Mouse (Mus musculus) spleen, postnatal 10 days (tissue): ENCODE data around the gene Dlx5.
A peak's percentile ranks its signal among the peaks of the same experiment; 100 is the strongest.

Experiments
- DNase-seq, 2 experiments: peaks; one replicate each; pipeline ENCODE4 v3.0.0; 2021 to 2022; ENCODE audit warnings: low spot score in 2 of 2

The Dlx5 gene

DNA sequence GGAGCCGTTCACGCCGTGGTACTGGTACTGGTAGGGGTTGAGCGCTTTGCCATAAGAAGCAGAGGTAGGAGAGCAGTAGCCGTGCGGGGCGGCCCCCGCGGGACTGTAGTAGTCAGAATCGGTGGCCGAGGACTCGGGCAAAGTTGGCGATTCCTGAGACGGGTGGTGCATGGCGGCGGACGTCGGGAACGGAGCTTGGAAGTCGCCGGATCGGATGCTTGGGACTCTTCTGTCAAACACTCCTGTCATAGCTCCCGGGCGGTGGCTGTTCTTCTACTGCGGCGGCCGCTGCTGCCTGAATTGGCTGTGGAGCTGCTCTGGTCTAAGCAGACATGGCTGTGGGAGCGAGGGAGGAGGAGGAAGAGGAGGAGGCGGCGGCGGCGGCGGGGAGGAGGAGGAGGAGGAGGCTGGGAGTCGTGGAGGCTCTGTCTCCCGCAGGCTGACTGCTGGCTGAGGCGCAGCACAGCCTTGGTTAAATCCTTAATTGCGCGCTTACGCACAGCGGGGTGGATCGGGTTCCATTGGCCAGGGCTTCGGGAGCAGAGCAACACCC is at the start of gene Dlx5:
Gene Dlx5, minus strand, starts transcription at position 448 of the 553 bp plus-strand sequence.
- no peak for DNase-seq

DNA sequence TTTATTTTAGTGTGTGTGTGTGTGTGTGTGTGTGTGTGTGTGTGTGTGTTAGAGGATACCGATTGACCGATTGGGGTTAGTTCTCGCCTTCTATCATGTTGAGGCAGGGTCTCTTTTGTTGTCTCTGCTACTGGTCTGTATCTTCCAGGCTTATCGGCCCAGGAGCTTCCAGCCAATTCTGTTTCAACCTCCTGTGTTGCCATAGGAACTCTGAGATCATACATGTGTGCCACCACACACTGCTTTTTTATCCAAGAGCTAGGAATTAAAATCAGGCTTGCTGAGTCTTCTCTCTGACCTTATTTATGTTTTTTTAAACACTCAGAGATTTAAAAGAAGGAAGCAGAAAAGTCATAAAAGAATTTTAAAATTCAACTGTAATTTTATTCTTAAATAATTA is 49.6 kb upstream of the Dlx5 start:
- no peak for DNase-seq

DNA sequence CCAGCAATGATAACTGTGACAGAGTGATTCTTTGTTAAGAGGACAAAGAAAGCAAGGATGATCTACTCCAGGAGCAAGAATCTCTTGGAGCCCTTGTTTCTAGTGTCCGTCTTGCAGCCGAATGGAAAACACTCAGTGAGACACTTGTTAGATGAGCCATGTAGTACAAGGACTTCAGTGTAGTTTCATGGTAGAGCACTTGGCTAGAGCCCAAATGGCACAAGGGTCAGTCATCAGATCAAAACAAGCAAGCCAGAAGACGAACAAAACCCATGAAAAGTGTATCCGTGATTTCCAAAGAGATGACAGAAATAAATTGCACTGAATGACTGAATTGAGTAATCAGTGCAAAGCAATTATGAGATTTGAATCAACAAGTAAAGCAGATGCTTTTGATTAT is 48.9 kb upstream of the Dlx5 start:
- DNase-seq = no peak

DNA sequence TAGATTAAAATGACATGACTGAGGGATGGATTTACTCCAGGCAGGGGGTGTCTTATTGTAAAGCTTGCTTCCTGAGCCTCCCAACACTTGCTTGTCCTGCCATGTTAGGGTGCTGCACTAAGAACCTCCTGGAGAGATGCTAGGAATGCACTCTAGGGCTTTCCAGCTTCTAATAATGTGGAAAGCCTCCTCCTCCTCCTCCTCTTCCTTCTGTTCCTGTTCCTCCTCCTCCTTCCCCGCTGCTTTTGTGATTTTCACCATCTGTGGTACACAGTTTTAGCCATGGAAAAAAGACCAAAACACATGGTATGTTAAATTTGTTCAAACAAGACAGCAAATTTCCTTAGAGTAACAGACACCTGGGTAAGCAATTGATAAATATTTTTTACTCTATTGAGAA is 43.4 kb upstream of the Dlx5 start:
- DNase-seq = no peak

DNA sequence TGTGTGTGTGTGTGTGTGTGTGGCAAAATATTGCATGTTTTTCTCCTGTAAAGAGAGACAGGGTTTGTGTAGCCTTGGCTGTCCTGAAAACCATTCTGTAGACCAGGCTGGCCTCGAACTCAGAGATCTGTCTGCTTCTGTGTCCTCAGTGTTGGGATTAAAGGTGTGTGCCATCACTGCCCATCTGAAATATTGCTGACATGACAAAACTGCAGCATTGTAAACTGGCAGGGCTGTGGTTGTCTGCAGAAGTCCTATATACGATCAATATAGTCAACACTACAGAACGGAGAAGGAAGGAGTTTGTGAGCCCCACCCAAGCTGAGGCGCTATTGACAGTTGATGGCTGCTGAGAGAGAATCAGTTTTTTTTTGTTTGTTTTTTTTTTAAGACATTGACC is 35.4 kb upstream of the Dlx5 start:
- no peak for DNase-seq

DNA sequence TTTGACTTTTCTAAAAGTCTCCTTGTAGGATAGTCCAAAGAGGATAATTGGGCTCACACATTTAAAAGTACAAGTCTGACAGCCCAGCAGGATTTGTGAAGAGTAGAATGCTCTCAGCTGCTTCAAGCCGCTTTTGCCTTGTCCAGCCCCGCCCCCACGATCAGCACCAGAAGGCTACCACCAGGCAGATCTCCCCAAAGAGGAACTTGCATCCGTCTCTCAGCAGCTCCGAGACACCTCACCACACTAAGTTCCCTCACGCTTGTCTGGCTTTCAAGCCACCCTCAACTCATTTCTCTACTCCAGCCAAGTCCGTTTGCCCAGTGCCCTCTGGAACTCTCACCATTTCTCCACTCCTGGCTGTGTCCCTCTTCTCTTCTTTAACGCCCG is 33.6 kb upstream of the Dlx5 start:
- peak in 1 of 2 experiments; percentile 14 for DNase-seq

DNA sequence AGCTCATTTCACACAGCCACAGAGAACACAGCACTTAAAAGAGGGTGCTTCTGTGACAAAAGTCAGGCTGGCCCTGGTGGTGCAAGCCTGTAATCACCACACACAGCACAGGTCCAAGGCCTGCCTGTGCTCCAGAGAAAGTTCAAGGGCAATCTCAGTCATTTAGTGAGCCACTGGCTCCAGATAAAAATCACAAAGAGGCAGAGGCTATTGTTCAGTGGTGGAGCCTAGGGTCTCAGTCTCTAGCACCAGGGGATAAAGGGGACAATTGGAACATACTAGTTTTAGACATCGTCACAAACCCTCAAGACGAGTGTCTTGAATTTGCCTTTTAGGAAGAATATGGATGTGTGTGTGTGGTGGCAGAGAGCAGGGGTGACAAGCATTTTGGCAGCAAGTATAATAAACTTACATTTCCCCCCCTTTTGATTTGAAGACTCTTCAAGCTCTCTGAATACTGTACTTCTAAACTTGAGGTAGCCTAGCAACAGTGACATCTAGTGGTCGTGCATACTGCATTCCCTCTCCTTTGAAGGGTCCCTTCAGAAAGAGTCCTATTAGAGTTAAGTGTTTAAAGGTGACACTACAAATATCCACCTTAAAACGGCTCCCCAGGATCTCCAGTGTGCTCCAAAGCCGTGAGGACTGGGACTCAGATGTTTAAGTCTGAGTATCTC is 33.1 kb upstream of the Dlx5 start:
- DNase-seq = peak in 1 of 2 experiments; percentile 18

DNA sequence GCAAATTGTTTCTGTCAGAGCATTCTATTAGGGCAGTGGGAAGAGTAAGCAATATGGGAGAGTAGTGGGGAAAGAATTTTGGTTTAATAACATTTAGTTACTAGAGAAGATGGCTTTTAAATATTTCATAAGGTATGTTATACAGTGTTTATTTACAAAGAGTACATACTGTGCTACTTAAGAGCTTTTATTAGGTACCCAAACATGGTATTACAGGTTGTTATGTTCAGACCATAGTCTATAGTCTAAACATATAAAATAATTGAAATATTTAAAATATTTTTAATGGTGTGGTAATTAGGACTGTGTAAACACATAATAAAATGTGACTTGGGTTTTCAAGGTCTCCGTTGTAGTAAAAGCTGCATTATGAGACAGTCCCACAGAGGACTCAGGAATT is 32.4 kb upstream of the Dlx5 start:
- DNase-seq = no peak

DNA sequence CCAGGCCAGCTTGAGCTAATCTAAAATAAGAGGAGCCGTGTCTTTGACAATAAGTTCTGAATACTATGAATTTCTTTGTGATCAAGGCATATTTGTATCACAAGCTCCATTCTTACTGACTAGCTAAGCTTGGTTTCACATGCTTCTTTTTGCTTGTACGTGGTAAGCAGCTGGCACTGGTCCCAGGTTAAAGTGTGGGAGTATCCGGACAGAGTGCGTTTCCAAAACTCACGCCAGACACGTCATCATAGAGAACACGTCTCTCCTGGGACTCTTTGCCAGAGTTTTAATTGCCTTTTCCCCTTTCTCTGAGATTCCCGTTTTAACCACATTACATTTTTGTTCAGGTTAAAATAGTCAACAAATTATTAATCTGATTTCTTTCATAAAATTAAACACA is 27.7 kb upstream of the Dlx5 start:
- DNase-seq = peak in 1 of 2 experiments; percentile 15

DNA sequence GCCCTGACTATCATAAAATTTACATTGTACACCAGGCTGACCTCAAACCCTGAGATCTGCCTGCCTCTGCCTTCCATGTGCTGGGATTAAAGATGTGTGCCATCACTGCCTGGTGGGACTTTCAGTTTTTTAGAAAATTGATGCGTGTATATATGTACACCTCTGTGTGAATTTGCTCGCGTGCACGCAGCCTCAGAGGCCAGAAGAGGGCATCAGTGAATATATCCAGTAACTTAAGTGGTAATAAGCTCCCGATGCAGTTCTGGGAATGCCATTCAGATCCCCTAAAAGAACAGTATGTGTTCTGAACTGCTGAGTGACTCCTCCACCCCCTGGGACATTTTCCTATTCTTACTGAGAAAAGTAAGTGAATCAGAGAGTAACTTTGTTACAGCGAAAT is 8.2 kb upstream of the Dlx5 start:
- no peak for DNase-seq

DNA sequence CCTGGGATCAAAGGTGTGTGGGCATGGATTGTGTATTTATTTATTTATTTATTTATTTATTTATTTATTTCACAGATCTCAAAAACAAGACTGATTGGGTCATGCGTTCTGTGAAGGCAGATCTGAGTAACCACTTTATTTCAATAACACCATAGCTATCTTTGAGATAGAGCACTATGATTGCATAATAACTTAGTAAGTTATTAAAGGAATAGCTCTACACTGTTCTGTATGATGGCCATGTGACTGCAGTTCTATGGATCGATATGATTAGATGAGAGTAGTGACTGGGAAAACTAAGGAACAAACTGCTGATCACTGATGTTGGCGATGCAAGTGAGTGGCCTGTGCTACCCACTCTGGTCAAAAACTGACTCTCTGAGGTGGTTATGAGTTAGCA is 4.3 kb upstream of the Dlx5 start:
- DNase-seq = no peak

DNA sequence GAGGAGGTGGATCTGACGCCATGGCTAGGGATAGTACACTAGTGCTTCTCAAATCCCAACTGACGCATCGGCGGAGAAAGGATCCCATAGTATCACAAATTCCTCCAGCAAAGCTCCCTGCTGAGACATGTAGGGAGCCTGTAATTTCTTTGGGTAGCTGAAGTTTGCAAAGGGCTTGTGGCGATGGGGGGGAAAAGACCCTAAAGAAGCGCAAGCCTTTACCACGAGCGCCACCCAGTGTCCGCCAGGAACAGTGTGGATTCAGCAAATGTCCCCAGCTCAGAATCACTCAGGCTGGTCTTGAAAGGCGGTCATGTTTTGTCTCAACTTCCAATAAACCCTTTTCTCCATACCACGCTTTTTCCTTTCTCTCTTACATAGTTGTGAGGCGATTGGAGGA is 3.0 kb upstream of the Dlx5 start:
- DNase-seq = peak in 1 of 2 experiments; percentile 37

DNA sequence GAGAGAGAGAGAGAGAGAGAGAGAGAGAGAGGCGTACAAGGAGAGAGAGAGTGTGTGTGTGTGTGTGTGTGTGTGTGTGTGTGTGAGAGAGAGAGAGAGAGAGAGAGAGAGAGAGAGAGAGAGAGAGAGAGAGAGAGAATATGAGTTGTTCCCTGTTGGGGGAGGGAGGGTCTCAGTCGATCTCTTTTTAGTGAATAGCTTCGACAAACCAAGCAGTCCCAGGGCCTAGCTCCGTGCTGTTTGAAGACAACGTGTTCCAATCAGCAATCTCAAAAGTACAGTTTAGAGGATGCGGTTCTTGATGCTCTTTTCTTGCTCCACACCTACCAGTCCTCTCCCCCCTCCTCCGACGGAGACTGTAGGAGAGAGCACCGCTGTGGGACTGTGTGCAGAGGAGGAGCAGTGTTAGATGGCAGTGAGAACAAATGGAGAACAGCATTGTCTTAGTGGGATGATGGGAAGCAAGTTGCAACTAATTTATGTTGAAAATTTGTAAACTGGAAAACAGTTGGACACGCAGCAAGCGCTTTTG is 447 bp upstream of the Dlx5 start:
- no peak for DNase-seq

DNA sequence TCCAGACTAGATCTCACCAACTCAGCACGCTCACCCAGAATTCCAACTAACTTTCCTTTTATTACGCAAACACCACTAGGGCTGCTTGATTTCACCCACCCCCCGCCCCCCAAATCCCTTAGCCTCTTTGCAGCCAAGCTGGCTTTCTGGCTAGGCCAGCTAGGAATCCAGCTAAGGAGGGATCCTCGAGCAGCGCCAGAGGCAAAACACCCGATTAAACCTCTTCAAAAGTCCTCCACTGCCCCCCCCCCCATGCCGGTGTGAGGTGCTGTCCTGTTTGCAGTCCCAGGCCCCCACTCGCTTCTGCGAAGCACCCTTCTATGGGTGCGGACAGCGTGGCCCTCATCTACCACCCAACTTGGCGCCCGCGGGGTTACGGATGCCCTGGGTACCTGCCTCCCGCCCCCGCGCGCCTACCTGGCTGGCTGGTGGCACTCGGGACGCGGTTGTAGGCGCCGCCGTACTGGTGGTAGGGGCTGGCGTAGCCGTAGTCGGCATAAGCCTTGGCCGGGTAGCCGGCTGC is 709 bp downstream of the Dlx5 start:
- DNase-seq = no peak

DNA sequence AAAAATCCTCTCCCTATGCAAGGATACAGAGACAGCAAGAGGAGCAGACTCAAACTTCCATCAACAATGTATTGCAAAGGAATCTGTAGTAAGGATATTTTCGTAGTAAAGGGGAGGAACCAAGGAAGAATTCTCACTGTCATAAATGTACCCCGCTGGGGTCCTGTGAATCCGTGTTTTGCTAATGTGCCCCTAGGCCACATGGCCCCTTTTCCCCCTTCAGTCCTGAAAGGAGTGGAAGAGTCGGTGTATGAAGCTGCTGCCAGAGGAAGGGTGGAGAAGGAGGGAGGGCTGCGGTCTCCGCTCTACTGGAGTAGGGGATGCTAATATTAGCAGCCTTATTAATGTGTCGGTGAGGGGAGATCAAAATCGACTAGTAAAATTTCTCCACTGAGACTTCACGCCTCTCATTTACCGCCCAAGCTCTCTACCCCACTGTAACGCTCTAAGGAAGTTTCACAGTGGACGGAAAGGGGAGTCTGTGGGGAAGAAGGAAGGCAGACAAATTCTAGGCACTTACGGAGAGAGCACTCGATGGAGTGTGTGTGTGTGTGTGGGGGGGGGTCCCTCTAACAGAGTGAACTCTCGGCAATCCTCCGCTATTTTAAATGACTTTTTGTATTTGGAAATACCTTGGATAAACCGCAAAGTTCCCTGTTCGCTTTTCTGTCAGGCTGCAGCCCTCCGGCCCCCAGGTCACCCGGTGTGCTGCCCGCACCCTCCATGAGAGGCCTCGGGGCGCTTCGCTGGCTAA is 1.3 kb downstream of the Dlx5 start:
- no peak for DNase-seq

DNA sequence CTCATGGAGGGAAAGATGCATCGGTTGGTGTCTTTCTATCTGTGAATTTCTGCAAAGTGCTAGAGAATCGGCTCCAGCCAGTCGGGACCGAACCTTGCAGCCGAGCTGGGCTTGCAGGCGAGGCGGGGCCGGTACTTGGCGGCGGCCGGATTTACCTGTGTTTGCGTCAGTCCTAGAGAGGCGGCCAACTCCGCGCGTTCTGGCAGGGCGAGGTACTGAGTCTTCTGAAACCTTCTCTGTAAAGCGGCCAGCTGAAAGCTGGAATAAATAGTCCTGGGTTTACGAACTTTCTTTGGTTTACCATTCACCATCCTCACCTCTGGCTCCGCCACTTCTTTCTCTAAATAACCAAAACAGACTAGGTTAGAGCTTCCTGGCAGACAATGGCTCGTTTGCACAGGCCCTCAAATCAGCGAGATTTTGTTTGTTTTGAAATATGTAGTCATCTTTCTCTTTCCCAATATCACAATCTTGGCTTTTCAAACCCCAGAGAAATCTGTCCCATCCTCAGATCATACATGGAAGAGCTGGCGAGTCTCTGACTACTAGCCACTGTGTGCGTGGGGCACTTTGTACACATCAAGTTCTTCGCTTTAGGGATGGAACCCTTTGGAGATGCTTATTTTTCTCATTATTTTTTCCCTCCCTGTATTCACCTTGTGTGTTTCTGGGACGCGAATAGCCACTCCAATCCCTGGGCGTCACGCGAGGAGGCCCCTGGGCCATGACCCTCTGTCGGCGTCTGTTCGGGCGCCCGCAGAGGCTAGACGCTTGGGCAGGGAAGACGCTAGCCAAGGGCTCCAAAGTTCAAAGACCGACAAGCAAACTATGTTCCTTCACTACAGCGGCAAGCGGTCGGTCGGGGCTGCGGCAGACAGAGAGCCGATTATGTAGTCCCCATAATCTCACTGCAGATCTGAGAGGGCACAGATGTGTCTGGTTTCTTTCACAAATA is 2.2 kb downstream of the Dlx5 start:
- no peak for DNase-seq

DNA sequence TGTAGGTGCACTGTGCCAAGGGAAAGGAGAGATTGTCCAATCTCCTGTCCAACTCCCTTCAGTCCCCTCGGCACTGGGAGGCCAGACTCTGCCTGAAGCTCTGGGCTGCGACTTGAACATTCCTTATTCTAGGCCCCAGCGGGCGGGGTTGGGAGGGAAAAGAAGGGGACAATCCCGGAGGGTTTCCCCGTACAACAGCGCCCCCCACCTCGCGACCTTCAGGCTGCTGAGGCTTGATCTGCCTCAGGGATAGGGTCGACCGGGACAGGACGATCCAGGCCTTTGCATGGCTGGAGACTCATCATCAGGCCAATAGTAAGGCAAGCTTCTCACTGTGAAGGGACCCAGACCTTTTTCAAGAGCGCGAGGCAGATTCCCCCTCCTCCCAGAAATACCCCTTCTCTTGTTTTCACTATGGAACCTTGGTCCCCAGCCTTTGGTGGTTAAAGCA is 3.0 kb downstream of the Dlx5 start:
- DNase-seq = no peak

DNA sequence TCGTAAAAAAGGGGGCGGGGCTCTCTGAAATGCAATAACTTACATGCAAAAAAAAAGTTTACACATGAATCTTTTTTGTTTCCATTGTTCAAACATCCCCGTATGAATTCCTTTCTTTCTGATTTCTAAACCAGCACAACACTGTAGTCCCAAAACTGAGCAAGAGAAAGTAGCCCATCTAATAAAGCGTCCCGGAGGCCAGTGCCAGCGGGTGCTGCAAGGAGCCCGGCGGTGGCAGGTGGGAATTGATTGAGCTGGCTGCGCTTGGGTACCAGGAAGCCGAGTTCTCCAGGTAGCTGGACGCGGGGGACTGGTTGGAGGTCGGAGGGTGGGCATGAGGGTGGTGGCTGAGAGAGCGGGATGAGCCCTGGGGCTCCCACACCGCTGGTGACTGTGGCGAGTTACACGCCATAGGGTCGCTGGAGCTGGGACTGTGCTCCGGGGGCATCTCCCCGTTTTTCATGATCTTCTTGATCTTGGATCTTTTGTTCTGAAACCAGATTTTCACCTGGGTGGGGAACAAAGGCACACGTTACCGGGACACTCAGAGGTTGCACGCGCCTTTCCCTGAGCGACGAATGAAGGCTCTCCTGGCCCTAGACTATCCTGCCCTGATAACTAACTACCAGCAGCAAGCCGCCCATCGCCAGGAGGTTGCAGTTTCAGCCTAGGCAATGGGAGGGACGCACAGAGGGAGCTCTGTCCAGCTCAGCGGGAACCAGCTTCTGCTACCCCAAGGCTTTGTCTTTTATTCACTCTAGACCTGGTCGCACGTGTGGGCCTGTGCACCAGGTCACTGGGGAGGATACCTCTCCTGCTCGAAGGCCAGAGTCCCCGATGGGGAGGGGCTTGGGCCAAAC is 3.7 kb downstream of the Dlx5 start:
- DNase-seq = no peak

DNA sequence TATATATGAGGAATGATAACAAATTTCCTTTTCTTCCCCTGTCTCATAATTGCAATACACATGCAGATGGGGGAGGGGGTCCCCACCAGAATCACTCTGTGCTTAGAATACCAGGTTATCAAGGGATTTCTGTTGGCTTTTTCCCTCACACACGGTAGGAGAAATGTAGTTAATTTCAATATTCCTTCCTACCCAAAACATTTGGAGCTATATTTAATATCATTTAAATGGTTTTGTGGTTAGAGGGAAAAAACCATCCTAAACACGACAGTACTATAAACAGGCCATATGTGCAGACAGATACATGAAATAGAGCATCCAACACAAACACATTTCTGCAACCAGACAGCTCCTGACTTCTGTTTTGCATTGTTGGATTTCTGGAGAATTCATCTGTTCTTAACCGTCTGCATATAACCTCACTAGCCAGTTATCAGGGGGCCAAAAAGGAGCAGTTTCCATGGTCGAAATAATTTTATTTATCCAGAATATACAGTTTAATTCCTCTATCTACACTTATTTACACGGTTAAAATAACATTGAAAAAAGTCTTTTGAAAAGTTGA is 4.5 kb downstream of the Dlx5 start:
- DNase-seq = no peak

DNA sequence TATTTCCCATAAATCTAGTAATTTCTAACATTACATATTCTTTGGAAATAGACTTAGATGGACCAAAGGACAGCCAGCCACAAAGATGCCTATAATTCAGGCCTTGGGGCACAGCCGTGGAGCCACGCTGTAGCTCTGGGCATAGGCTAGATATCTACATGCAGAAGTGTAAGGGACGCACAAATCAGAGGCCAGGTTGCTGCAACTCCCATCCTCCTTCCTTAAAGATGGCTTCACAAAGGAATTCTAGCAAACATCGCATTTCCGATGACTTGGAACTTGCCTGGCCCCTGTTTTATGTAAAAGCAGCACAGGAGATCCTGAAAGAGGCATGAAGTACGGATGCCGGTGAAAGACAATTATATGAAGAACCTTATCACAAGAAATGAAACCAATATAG is 5.2 kb downstream of the Dlx5 start:
- DNase-seq = no peak
